Mouse (Mus musculus) lung, postnatal 0 days (tissue): ENCODE results near the gene Gm10972.
"Not testable (repeated sequence)": the region's sequence is repeated elsewhere in the genome, so short reads cannot be mapped to it uniquely, and the experiment has no call there.

Experiments used
- CTCF ChIP-seq: IDR thresholded peaks from 2 replicates; pipeline ENCODE4 v1.5.1; 2016; ENCODE audit warnings: antibody characterized with exemption, mild to moderate bottlenecking
- EP300 ChIP-seq: IDR thresholded peaks from 2 replicates; pipeline ENCODE4 v1.6.1; 2016; ENCODE audit warnings: antibody characterized with exemption, mild to moderate bottlenecking, control low read depth

DNA sequence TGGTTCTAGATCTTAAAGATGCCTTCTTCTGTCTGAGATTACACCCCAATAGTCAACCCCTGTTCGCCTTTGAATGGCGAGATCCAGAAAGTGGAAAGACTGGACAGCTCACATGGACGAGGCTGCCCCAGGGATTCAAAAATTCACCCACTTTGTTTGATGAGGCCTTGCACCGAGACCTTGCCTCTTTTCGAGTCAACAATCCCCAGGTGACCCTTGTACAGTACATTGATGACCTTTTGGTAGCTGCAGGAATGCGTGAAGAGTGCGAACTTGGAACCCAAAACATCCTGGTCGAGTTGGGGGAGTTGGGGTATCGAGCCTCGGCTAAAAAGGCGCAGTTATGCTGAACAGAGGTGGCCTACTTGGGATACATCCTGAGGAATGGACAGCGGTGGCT, 37.1 kb downstream of the Gm10972 start:
- TF ChIP-seq CTCF, EP300: not testable (repeated sequence)
